Mouse (Mus musculus): ENCODE data around the gene Plekho1. TPM values are rescaled to one million over a fixed set of nuclear protein-coding genes. Genes with fewer than 3 reads are reported as not detected.
A peak's percentile ranks its signal among the peaks of the same experiment; 100 is the strongest.
"Not testable (repeated sequence)": the region's sequence is repeated elsewhere in the genome, so short reads cannot be mapped to it uniquely, and the experiment has no call there.

Plekho1 gene
- 10 to 100 TPM; 20.9 to 32.2 TPM for total RNA-seq (2021)
- long read RNA-seq, experiment 1, transcript Plekho1-201 (6 exons, 1,931 nt) = major isoform, 5 of 7 reads
- long read RNA-seq, experiment 1, partial matches to known transcripts = 1 of 7 reads
- long read RNA-seq, experiment 1, other reads (novel, unspliced or antisense) = 1 of 7 reads
- long read RNA-seq, experiment 2, transcript Plekho1-201 (6 exons, 1,931 nt) = major isoform, 7 of 11 reads
- long read RNA-seq, experiment 2, partial matches to known transcripts = 1 of 11 reads
- long read RNA-seq, experiment 2, other reads (novel, unspliced or antisense) = 3 of 11 reads

DNA sequence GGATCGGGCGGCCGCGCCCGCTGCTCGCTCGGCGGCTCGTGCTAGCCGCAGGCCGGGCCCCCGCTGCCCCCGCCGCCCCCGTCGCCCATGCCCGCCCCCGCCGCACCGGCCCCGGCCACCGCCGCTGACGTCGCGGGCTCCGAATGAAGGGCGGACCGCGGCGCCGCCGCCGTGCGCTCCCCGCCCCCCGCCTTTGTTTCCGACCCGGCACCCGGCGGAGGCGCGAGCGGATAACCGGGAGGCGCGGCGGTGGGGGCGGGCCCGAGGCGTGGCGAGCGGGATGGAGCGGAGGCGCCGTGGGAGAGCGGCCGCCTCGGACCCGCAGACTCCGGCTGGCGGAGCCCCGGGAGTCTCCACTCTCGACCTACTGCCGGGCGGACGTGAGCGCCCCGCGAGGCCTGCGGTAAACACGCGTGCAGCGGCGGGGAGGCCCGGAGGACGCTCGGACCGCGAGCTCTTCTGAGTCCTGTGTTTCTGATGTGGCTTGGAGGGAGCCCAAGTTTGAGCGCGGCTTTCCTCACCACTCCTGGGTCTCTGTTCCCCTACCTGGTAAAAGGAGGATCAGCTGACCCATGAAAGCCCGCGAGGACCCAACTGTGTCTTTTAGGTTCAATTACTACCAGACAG is at the start of gene Plekho1:
Plekho1 (minus strand) TSS at position 200 of the 627 bp plus-strand sequence.
- DNase-seq (ENCODE audit: low spot score in 2 of 2) = peak; percentile 69 to 79

GRCm38 (mm10) chr3:96044559-96044958 is 48.8 kb upstream of the Plekho1 start:
- not testable (repeated sequence) for DNase-seq (ENCODE audit: low spot score in 2 of 2)

DNA sequence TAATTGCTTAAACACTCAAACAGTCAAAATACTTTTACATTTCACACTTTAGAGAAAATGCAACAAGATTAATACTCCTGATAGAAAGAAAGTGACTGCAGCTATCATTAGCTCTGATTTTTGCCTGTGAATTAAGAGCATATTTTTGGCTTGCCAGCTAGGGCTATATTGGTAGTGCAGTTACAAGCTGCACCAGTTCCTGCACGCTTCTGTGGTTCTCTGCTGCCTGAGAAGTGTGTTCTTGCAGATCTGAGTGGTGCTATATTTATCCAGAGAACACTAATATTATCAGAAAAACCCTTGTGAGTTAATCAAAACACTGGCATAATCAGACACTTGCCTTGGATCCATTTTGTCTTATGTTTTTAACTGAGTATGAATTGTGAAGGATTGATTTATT is 47.3 kb upstream of the Plekho1 start:
- DNase-seq (ENCODE audit: low spot score in 2 of 2) = no peak

- DNase-seq (ENCODE audit: low spot score in 2 of 2) = no peak
These were observed 45.3 kb upstream of the Plekho1 start for GRCm38 (mm10) chr3:96041079-96041478.

DNA sequence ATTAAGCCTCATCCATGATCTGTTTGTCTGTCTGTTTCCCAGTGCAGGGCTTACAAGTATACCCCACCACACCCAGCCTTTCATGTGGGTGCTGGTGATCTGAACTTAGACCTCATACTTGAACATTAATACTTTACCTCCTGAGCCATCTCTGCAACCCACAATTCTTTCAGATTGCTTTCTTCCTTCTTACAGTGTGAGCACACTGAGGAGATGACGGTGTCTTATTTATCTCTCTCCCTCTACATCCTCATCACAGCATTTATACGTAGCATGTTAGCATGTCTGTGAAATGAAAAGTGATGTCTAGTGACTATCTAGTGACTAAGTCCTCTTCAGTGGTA is 44.8 kb upstream of the Plekho1 start:
- no peak for DNase-seq (ENCODE audit: low spot score in 2 of 2)

DNA sequence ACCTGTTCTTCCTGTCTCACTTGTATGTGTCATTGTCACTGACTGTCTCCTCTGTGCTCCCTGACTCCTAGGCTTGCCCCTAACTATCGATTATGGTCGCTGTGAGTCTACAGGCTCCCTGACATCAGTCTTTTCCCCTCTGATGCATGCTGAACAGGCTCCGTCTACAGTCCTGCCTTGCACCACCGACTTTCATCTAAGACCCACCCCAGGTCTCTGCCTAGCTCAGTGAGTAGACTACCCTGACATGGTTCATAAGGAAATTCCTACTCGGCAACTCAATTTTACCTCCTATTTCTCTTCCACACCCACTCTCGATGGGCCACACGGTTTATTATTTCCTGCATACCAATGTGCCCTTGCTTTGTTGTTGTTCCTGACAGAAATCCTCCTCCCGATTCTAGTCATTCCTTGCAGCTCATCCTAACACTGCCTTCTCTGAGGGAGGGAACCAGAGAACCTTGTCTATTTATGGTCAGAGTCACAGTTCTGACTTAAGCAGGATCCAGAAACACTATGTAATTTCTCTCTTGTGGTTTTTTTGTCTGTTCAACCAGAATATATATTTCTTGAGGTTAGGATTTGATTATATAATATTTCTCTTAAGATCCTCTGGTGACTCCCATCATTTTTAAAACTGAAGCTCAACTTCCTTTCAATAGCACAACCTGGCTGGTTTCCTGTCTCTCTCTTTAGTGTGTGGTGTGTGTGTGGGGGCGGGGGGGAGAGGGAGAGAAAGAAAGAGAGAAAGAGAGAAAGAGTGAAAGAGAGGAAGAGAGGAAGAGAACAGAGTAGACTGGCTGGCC is 44.3 kb upstream of the Plekho1 start:
- no peak for DNase-seq (ENCODE audit: low spot score in 2 of 2)

DNA sequence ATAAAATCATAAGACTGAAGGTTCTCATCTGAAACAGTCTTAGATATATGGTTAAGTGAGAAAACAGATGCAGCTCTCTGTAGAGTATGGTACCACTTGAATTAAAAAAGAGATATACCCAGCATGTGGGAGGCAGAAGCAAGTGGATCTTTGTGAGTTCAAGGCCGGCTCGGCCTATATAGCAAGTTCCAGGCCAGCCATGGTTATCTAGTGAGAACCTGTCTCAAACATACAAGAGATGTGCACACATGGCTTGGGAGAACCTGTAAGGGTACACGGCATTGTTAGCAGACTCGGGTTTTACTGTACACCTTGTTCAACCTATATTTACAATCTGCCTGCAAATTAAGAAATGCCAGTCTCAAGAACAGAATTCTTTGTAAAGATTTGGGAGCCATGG is 43.0 kb upstream of the Plekho1 start:
- no peak for DNase-seq (ENCODE audit: low spot score in 2 of 2)

- no peak for DNase-seq (ENCODE audit: low spot score in 2 of 2)
These were observed 42.4 kb upstream of the Plekho1 start for GRCm38 (mm10) chr3:96038156-96038555.

DNA sequence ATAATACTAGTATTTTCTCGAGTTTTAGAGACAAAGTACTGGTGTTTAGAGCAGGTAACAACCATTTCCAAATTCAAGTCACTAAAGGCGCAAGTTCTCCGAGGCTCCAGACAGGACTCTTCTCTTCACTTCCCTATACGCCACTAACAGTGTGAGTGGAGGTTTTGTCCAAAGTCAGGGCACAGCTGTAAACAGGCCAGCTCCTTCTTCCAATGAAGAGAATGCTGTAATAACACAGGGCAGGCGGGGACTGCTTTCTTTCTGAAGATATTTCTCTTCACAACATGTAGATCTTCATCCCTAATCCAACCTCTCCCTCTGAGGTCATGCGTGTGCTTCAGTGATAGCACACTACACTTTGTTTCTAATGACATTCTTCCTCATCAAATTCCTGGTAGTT is 41.0 kb upstream of the Plekho1 start:
- DNase-seq (ENCODE audit: low spot score in 2 of 2) = no peak

- no peak for DNase-seq (ENCODE audit: low spot score in 2 of 2)
These were observed 37.2 kb upstream of the Plekho1 start for GRCm38 (mm10) chr3:96033046-96033445.

- DNase-seq (ENCODE audit: low spot score in 2 of 2) = no peak
These were observed 36.8 kb upstream of the Plekho1 start for GRCm38 (mm10) chr3:96032652-96033017.

DNA sequence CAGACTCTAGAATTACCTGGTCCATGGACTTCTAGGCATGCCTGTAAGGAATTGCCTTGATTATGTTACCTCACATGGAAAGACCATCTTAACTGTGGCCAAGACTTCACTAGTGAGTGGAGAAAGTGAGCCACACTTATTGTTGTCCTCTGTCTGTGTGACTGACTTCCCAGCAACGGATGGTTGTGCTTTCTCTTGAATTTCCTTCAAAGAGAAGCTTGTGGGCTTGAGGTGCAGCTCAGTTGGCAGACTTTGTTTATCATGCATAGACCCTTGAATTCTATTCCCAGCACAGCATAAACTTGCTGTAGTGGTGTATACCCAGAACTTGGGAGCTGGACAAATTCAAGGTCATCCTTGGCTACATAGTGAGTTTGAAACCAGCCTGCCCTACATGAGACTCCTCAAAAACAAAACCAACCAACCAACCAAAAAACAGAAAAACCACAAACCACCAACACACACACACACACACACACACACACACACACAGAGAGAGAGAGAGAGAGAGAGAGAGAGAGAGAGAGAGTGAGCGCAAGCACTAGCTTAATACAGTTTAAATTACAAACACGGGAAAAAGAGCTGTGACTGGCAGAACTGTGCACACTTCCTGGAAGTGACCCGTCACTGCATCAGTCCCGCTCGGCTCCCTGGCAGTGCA is 36.3 kb upstream of the Plekho1 start:
- no peak for DNase-seq (ENCODE audit: low spot score in 2 of 2)

- no peak for DNase-seq (ENCODE audit: low spot score in 2 of 2)
These were observed 34.0 kb upstream of the Plekho1 start for GRCm38 (mm10) chr3:96029766-96030165.

DNA sequence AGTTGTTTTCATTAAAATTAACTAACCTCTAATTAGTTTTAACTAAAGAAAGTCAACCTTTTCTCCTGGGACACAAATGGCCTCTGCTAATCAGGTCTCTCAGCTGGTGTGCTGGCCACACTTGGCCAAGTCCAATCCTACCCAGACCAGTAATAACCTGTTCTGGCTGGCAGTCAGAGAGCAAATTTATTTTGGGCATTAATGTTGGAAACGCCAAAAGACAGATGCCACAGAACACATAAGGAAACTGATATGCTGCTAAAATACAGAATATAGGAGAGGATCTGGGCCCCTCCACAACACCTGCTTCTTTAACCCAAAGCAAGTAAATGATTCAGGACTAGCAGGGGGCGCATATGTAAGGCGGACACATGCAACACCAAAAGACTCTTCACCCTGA is 33.5 kb upstream of the Plekho1 start:
- no peak for DNase-seq (ENCODE audit: low spot score in 2 of 2)

DNA sequence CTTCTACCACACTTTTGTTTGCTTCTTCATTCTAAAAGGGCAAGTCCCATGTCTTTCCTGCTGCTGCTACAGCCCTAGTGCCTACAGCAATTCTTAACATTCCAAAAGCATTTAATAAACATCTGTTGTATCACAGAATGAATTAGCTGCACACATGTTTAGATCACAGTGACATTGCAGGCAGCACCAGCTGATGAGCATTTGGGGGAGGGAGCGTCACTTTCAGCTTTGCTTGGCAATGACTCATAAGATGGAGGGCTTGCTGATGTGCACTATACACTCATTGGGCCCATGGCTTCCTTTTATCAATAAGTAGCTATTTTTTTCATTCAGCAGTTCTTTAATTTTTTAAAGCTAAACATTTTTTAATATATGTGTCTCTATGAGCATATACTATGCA is 32.1 kb upstream of the Plekho1 start:
- DNase-seq (ENCODE audit: low spot score in 2 of 2) = no peak

DNA sequence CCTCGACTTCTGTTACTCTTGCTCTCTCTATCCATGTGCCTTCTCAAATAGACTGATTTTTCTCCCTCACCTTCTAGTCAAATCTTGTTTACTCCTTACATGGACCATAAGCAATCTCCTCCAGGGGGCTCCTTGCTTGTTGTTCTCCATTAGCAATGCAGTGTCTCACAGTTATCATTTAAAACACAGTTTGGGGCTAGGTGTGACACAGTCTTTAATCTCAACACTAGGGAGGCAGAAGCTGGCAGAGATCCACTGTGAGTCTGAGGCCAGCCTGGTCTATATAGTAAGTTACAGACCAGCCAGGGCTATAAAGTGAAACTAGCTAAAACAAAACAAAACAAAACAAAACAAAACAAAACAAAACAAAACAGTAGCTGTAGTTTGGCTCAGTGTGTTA is 31.3 kb upstream of the Plekho1 start:
- DNase-seq (ENCODE audit: low spot score in 2 of 2) = no peak

DNA sequence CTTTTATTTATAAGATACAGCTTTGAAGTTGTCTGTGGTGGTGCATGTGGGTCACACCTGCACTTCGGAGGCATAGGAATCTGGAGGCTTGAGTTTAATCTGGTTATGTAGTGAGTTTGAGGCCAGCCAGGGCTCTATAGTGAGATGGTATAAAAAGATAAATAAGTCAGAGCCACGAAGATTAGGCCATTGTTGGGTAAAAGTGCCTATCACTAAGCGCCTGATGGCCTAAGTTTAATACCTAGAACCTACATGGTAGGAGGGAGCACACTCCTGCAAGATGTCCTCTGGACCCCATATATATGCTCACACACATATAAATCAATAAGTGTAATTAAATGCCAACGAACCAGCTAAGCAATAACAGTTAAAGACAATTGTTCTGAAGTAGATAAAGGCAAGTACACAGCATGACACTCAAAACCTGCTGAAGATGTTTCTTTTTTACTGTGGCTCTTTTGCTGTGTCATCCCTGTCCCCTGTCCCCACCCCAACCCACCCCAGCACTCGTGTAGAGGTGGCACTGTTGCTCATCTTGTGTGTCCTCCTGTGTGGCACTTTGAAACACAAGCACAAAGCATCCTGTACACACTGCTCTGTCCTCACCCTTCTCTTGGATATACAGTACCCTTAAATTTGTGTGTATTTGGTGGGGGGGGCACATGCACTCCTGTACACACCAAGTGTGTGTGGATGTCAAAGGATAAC is 25.8 kb upstream of the Plekho1 start:
- no peak for DNase-seq (ENCODE audit: low spot score in 2 of 2)

- no peak for DNase-seq (ENCODE audit: low spot score in 2 of 2)
These were observed 24.9 kb upstream of the Plekho1 start for GRCm38 (mm10) chr3:96020735-96021134.

- DNase-seq (ENCODE audit: low spot score in 2 of 2) = no peak
These were observed 21.7 kb upstream of the Plekho1 start for GRCm38 (mm10) chr3:96017461-96017860.

GRCm38 (mm10) chr3:96016257-96016889 is 20.6 kb upstream of the Plekho1 start:
- DNase-seq (ENCODE audit: low spot score in 2 of 2) = no peak

DNA sequence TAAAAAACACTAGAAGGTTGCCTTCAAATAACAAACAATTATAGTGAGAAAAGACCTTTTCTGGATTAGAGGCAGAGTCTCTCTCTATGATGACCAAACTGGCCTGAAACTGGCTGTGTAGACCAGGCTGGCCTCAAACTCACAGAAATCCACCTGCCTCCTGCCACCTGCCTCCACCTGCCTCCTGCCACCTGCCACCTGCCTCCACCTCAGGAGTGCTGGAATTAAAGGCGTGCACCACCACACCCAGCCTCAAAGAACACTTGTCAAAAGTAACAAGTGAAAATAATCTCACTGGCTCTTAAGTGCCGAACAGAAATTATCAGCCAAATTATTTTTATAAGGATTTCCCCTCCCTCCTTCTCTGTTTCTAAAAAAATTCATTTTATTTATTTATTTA is 19.9 kb upstream of the Plekho1 start:
- no peak for DNase-seq (ENCODE audit: low spot score in 2 of 2)

All from adrenal gland, adult 18-20 months (tissue).